Mouse (Mus musculus): Measurements from ENCODE around the gene Cit.

DNA sequence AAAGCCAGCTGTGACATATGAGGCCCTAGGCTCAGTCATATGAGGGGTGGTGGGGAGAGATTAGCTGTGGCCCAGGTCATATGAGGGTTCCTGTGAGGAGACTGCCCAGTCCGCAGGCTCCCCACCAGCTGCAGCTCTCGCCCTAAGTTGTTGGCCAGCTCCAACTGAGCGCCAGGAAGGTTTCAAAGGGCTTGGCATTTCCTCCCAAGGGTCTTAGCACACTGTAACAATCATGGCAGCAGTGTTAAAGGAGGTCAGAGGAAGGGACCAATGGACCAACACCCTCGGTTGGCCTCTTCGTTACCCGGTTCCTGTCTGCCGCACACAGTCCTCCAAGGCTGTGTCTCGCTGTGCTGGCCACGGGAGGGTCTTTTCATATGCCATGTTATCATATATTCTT lies 135.5 kb downstream of the Cit start:
- TF ChIP-seq POLR2A (IDR thresholded peaks at IDR 0.05; ENCODE audit: extremely low read depth, insufficient read depth, low read length), result no peak
- TF ChIP-seq CTCF (IDR thresholded peaks at IDR 0.05; ENCODE audit: low read depth, low read length), result no peak
